Mouse (Mus musculus): ENCODE data around the gene Gm20388. TPM values are rescaled to one million over a fixed set of nuclear protein-coding genes. Genes with fewer than 3 reads are reported as not detected.

Gm20388 gene
- polyA plus RNA-seq, 2 experiments: 8.5 TPM; not detected in 1

- ATAC-seq (ENCODE audit: insufficient read depth) (no peak), DNase-seq (ENCODE audit: low read depth in 3 of 3, low spot score in 3 of 3) (no peak)
- Histone ChIP-seq H3K27ac (no peak overlapping the region), H3K4me3 (ENCODE audit: insufficient read depth in 1 of 2, low read depth in 2 of 2, low read length in 2 of 2) (no peak overlapping the region), H3K4me1 (replicated peaks; ENCODE audit: control insufficient read depth in 2 of 2, insufficient read depth in 2 of 2, low read length in 1 of 2) (no peaks in the 10 kb centered on the region; a peak in 1 of 4 replicates), H3K9ac (replicated peaks) (no peak overlapping the region), H3K4me2 (ENCODE audit: low read depth) (no peak overlapping the region), H3K36me3 (replicated peaks; ENCODE audit: control insufficient read depth, insufficient read depth, low read depth) (no peaks in the 10 kb centered on the region), H3K27me3 (ENCODE audit: control insufficient read depth, insufficient read depth, low read length) (no peaks in the 10 kb centered on the region), H3K9me3 (ENCODE audit: control insufficient read depth, low read length) (no peaks in the 10 kb centered on the region)
- TF ChIP-seq EP300 (IDR thresholded peaks at IDR 0.05; ENCODE audit: low read depth) (no peak), CTCF (IDR thresholded peaks at IDR 0.05; ENCODE audit: low read depth) (no peak)
- WGBS (ENCODE audit: insufficient replicate concordance): 55% methylated on average over 11 of the region's 11 CpGs
Observed at GRCm38 (mm10) chr8:124088092-124088613, 4177.5 kb downstream of the Gm20388 start.

GRCm38 (mm10) chr8:124089016-124089415 is 4178.4 kb downstream of the Gm20388 start:
- TF ChIP-seq CTCF (IDR thresholded peaks at IDR 0.05; ENCODE audit: low read depth): no peak
- TF ChIP-seq EP300 (IDR thresholded peaks at IDR 0.05; ENCODE audit: low read depth): no peak
- no peaks in the 10 kb centered on the region for H3K36me3 ChIP-seq (replicated peaks; ENCODE audit: control insufficient read depth, insufficient read depth, low read depth)
- no peaks in the 10 kb centered on the region; a peak in 1 of 4 replicates for H3K4me1 ChIP-seq (replicated peaks; ENCODE audit: control insufficient read depth in 2 of 2, insufficient read depth in 2 of 2, low read length in 1 of 2)
- H3K9ac ChIP-seq (replicated peaks): no peak overlapping the region
- H3K27ac ChIP-seq: no peak overlapping the region
- WGBS (ENCODE audit: insufficient replicate concordance): 55% methylated on average over 5 of the region's 5 CpGs
- ATAC-seq (ENCODE audit: insufficient read depth) (no peak), DNase-seq (ENCODE audit: low read depth in 3 of 3, low spot score in 3 of 3) (no peak)
- no peaks in the 10 kb centered on the region for H3K27me3 ChIP-seq (ENCODE audit: control insufficient read depth, insufficient read depth, low read length)
- no peaks in the 10 kb centered on the region for H3K9me3 ChIP-seq (ENCODE audit: control insufficient read depth, low read length)
- no peak overlapping the region for H3K4me2 ChIP-seq (ENCODE audit: low read depth)
- no peak overlapping the region for H3K4me3 ChIP-seq (ENCODE audit: insufficient read depth in 1 of 2, low read depth in 2 of 2, low read length in 2 of 2)

GRCm38 (mm10) chr8:124090473-124090872 is 4179.8 kb downstream of the Gm20388 start:
- Histone ChIP-seq H3K4me3 (ENCODE audit: insufficient read depth in 1 of 2, low read depth in 2 of 2, low read length in 2 of 2) (no peak overlapping the region), H3K4me1 (replicated peaks; ENCODE audit: control insufficient read depth in 2 of 2, insufficient read depth in 2 of 2, low read length in 1 of 2) (no peaks in the 10 kb centered on the region; a peak in 1 of 4 replicates), H3K9me3 (ENCODE audit: control insufficient read depth, low read length) (no peaks in the 10 kb centered on the region), H3K36me3 (replicated peaks; ENCODE audit: control insufficient read depth, insufficient read depth, low read depth) (no peaks in the 10 kb centered on the region), H3K27me3 (ENCODE audit: control insufficient read depth, insufficient read depth, low read length) (no peaks in the 10 kb centered on the region), H3K27ac (no peak overlapping the region), H3K4me2 (ENCODE audit: low read depth) (no peak overlapping the region), H3K9ac (replicated peaks) (no peak overlapping the region)
- ATAC-seq (ENCODE audit: insufficient read depth): peak; percentile 53; the same call in 1 of the 2 replicates
- no peak for DNase-seq (ENCODE audit: low read depth in 3 of 3, low spot score in 3 of 3)
- 77% methylated on average over 5 of the region's 5 CpGs for WGBS (ENCODE audit: insufficient replicate concordance)
- no peak for TF ChIP-seq CTCF (IDR thresholded peaks at IDR 0.05; ENCODE audit: low read depth)
- no peak for TF ChIP-seq EP300 (IDR thresholded peaks at IDR 0.05; ENCODE audit: low read depth)

GRCm38 (mm10) chr8:124098953-124099622 is 4188.4 kb downstream of the Gm20388 start:
- no peak for ATAC-seq (ENCODE audit: insufficient read depth)
- DNase-seq (ENCODE audit: low read depth in 3 of 3, low spot score in 3 of 3): no peak
- 43% methylated on average over 11 of the region's 11 CpGs for WGBS (ENCODE audit: insufficient replicate concordance)
- Histone ChIP-seq H3K4me1 (replicated peaks; ENCODE audit: control insufficient read depth in 2 of 2, insufficient read depth in 2 of 2, low read length in 1 of 2) (no peaks in the 10 kb centered on the region), H3K4me2 (ENCODE audit: low read depth) (no peak overlapping the region), H3K4me3 (ENCODE audit: insufficient read depth in 1 of 2, low read depth in 2 of 2, low read length in 2 of 2) (no peak overlapping the region), H3K9ac (replicated peaks) (no peak overlapping the region), H3K9me3 (ENCODE audit: control insufficient read depth, low read length) (no peaks in the 10 kb centered on the region), H3K27me3 (ENCODE audit: control insufficient read depth, insufficient read depth, low read length) (no peaks in the 10 kb centered on the region), H3K27ac (no peak overlapping the region), H3K36me3 (replicated peaks; ENCODE audit: control insufficient read depth, insufficient read depth, low read depth) (no peaks in the 10 kb centered on the region)
- TF ChIP-seq CTCF (IDR thresholded peaks at IDR 0.05; ENCODE audit: low read depth) (no peak), EP300 (IDR thresholded peaks at IDR 0.05; ENCODE audit: low read depth) (no peak)

- TF ChIP-seq CTCF (IDR thresholded peaks at IDR 0.05; ENCODE audit: low read depth): no peak
- TF ChIP-seq EP300 (IDR thresholded peaks at IDR 0.05; ENCODE audit: low read depth): no peak
- H3K9ac ChIP-seq (replicated peaks): no peak overlapping the region
- no peak for DNase-seq (ENCODE audit: low read depth in 3 of 3, low spot score in 3 of 3)
- H3K4me3 ChIP-seq (ENCODE audit: insufficient read depth in 1 of 2, low read depth in 2 of 2, low read length in 2 of 2): no peak overlapping the region
- 65% methylated on average over 6 of the region's 6 CpGs for WGBS (ENCODE audit: insufficient replicate concordance)
- H3K36me3 ChIP-seq (replicated peaks; ENCODE audit: control insufficient read depth, insufficient read depth, low read depth): no peaks in the 10 kb centered on the region
- no peak overlapping the region for H3K27ac ChIP-seq
- H3K4me1 ChIP-seq (replicated peaks; ENCODE audit: control insufficient read depth in 2 of 2, insufficient read depth in 2 of 2, low read length in 1 of 2): no peaks in the 10 kb centered on the region
- no peak for ATAC-seq (ENCODE audit: insufficient read depth)
- no peaks in the 10 kb centered on the region for H3K27me3 ChIP-seq (ENCODE audit: control insufficient read depth, insufficient read depth, low read length)
- no peak overlapping the region for H3K4me2 ChIP-seq (ENCODE audit: low read depth)
- no peaks in the 10 kb centered on the region for H3K9me3 ChIP-seq (ENCODE audit: control insufficient read depth, low read length)
Observed at GRCm38 (mm10) chr8:124099623-124099965, 4189.0 kb downstream of the Gm20388 start.

Data from liver, embryonic 14.5 days (tissue).